Mouse (Mus musculus): Measurements from ENCODE around the gene Mcu.

DNA sequence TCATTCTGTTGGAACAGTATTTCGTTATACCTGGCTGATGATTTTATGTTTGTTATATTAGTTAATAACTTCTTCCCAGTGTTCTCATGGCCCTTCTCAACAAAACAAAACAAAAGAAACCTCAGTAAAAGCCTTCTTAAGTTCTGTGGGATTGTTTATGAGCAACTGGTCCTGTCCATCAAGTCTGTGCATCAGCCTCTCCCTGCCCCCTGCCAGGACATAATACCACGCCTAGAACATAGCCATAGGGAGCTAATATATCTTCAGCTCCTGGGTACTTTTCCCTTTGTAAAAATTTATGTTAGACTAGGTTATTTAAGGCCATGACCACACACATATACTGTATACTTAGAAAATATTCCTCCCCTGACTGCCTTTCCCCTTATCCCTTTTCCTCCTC is 48.3 kb upstream of the Mcu start:
- TF ChIP-seq POLR2A (IDR thresholded peaks at IDR 0.05; ENCODE audit: borderline replicate concordance, extremely low read depth, low read depth, low read length) (no peak), CTCF (IDR thresholded peaks at IDR 0.05; ENCODE audit: insufficient read depth, low read length) (no peak)

All from lung, adult 2 months (tissue).